Mouse (Mus musculus) left cerebral cortex, adult 8-10 months (tissue): Measurements from ENCODE around the gene Olfr1046. TPM values are rescaled to one million over a fixed set of nuclear protein-coding genes. Genes with fewer than 3 reads are reported as not detected.
"Not testable (repeated sequence)": the region's sequence is repeated elsewhere in the genome, so short reads cannot be mapped to it uniquely, and the experiment has no call there.

Experiments
- DNase-seq, 2 experiments: peaks; one replicate each; pipeline ENCODE4 v3.0.0; 2022; ENCODE audit warnings: low spot score in 2 of 2
- total RNA-seq, 4 experiments: library from RNA; stranded (reverse); gene quantifications; 2 replicates each; pipeline ENCODE4 v1.2.4; 2022

Olfr1046 gene
- not detected for total RNA-seq

DNA sequence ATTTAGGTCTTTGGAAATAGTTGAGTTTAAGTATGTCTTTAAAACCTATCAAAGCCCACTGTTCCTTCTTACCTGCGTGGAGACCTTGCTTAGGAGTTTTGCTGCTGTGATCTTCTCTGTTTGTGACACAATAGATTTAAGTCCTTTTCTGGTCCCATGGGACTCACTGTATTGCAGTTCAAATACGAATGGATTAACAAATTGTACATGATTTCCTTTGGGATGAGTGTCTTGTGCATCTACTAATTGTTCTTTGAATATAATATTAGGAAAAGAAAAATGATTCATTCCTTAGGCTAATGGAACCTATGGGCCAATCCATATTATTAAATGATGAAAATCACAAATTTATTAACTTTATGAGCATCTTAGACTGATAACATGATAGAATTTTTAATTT is at the start of gene Olfr1046:
Olfr1046 (minus strand) TSS at position 101 of the 400 bp plus-strand sequence.
- no peak for DNase-seq

DNA sequence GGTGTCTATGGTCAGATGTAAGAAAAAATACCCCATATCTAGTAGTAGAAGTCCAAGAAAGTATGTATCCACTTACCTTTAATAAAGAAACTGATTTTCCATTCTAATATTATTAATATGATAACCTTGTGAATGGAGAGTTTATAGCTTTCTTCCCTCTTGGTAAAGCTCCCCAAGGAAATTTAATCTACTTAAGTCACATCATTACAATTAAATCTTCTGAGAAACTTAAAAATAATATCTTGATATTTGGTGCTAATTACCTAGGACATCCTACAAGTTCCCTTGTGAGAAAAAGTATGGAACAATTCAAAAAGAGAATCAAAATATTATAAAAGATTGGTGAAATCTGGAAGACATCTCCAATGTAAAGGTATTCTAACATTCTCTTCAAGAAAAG is 39.1 kb upstream of the Olfr1046 start, which contains the start of gene Olfr1049:
Olfr1049 (minus strand) TSS at position 101 of the 400 bp plus-strand sequence.
- not testable (repeated sequence) for DNase-seq

GRCm38 (mm10) chr2:86240189-86240588 is 21.1 kb upstream of the Olfr1046 start, which contains the start of gene Olfr1048:
TSS of gene Olfr1048 (minus strand) at chr2:86240289.
- no peak for DNase-seq

DNA sequence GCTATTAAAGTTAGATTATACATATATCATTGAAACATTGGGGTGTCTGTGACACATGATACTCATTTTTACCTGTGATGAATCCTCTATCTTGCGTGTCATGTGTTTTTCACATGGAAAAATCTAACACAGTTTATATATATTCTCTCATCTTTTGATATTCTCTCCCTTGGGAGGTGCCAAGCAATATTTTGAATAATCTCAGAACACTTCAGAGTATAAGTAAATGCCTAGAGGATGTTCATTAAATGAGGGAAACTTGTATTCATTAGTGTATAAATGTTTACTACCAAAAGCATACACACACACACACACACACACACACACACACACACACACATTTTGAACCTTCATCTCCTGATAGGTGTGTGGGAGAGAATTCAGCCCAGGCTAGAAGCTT is 12.2 kb upstream of the Olfr1046 start, which contains the start of gene Olfr1047:
Olfr1047 (minus strand) TSS at position 101 of the 400 bp plus-strand sequence.
- no peak for DNase-seq

- no peak for DNase-seq
Measured at GRCm38 (mm10) chr2:86202909-86203308, 16.2 kb downstream of the Olfr1046 start, which contains the start of gene Olfr1045. TSS of gene Olfr1045 (minus strand) at chr2:86203009.

DNA sequence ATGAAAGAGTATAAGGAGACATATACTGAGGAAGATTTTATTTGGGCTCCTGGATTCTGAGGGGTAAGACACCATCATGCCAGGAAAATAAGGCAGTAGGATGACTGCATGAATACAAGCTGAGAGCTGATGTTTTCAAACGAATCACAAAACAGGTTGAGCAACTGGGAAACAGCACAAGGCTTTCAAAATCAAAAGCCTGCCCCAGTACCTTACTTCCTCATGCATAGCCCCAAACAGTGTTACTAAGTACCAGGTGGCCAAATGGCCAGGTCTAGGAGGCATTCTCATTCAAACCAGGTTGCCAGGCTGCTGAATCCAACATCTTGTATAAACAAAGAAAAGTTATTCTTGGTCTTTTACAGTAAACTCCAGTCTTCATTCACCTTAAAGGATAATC is 23.3 kb downstream of the Olfr1046 start:
- no peak for DNase-seq

- DNase-seq, result no peak
Measured at GRCm38 (mm10) chr2:86185583-86185982, 33.5 kb downstream of the Olfr1046 start, which contains the start of gene Olfr52. TSS of gene Olfr52 (minus strand) at chr2:86185683.

- no peak for DNase-seq
Measured at GRCm38 (mm10) chr2:86179950-86180349, 39.2 kb downstream of the Olfr1046 start.

- DNase-seq, result no peak
Measured at GRCm38 (mm10) chr2:86177720-86178119, 41.4 kb downstream of the Olfr1046 start, which contains the start of gene Olfr1044. TSS of gene Olfr1044 (minus strand) at chr2:86177820.

GRCm38 (mm10) chr2:86175422-86175821 is 43.7 kb downstream of the Olfr1046 start:
- not testable (repeated sequence) for DNase-seq

DNA sequence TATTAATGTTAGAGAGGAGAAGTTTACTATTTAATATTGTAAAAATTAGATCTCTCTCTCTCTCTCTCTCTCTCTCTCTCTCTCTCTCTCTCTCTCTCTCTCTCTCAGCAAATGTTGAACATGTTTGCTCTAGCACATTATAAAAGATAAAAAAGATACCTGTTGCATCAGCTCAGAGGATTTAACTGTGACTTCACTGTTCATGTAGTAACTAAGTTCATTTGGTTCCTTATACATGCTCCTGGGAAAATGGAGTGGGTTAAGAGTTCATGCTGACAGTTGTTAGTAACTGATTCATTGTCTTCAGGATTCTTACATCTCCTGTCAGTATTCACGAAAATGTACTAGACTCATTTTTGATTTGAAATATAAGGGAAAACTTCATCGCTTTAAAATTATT is 51.7 kb downstream of the Olfr1046 start, which contains the start of gene Olfr1043:
Olfr1043 (minus strand) TSS at position 101 of the 400 bp plus-strand sequence.
- no peak for DNase-seq

Other genes starting within 250 kb of the Olfr1046 start
- gene Olfr1029, start 245.4 kb downstream of the Olfr1046 start, total RNA-seq, result under 1 TPM in 1 of 4 experiments, not detected in 3; 0.18 TPM
- gene Olfr1030, start 240.0 kb downstream of the Olfr1046 start, total RNA-seq, result not detected
- gene Olfr1031, start 229.0 kb downstream of the Olfr1046 start, total RNA-seq, result not detected
- gene Olfr1032, start 213.8 kb downstream of the Olfr1046 start, total RNA-seq, result not detected
- gene Olfr1033, start 198.7 kb downstream of the Olfr1046 start, total RNA-seq, result not detected
- not detected for gene Olfr1034, start 173.5 kb downstream of the Olfr1046 start, total RNA-seq
- not detected for gene Olfr1036, start 145.3 kb downstream of the Olfr1046 start, total RNA-seq
- not detected for gene Olfr1037, start 131.9 kb downstream of the Olfr1046 start, total RNA-seq
- gene Olfr1039, start 83.4 kb downstream of the Olfr1046 start, total RNA-seq, result not detected
- not detected for gene Olfr1040, start 72.6 kb downstream of the Olfr1046 start, total RNA-seq
- gene Olfr1042, start 57.5 kb downstream of the Olfr1046 start, total RNA-seq, result not detected
- not detected for gene Olfr1043, start 51.8 kb downstream of the Olfr1046 start, total RNA-seq
- gene Olfr1044, start 41.5 kb downstream of the Olfr1046 start, total RNA-seq, result not detected
- not detected for gene Olfr52, start 33.6 kb downstream of the Olfr1046 start, total RNA-seq
- not detected for gene Olfr1045, start 16.3 kb downstream of the Olfr1046 start, total RNA-seq
- not detected for gene Olfr1047, start 12.1 kb upstream of the Olfr1046 start, total RNA-seq
- gene Olfr1048, start 21.0 kb upstream of the Olfr1046 start, total RNA-seq, result not detected
- not detected for gene Olfr1049, start 39.0 kb upstream of the Olfr1046 start, total RNA-seq
- not detected for gene Olfr1051, start 59.8 kb upstream of the Olfr1046 start, total RNA-seq
- not detected for gene Olfr1052, start 73.1 kb upstream of the Olfr1046 start, total RNA-seq
- not detected for gene Olfr1053, start 96.0 kb upstream of the Olfr1046 start, total RNA-seq
- not detected for gene Olfr1054, start 116.1 kb upstream of the Olfr1046 start, total RNA-seq
- gene Olfr1055, start 131.0 kb upstream of the Olfr1046 start, total RNA-seq, result not detected
- gene Olfr1056, start 143.2 kb upstream of the Olfr1046 start, total RNA-seq, result not detected
- gene Olfr1057, start 159.1 kb upstream of the Olfr1046 start, total RNA-seq, result not detected
- gene Olfr1058, start 169.2 kb upstream of the Olfr1046 start, total RNA-seq, result not detected
- gene Olfr1061, start 194.7 kb upstream of the Olfr1046 start, total RNA-seq, result not detected
- not detected for gene Olfr1062, start 207.4 kb upstream of the Olfr1046 start, total RNA-seq
- gene Olfr1065, start 231.3 kb upstream of the Olfr1046 start, total RNA-seq, result not detected
- gene Olfr1066, start 237.0 kb upstream of the Olfr1046 start, total RNA-seq, result not detected